Mouse (Mus musculus): ENCODE measurements at regions not wholly inside any gene's neighbourhood (a gene's known extent, or its start where the extent isn't known, plus 50 kb on each side); places are given as distances from the start of the nearest gene placed in this dataset.

GRCm38 (mm10) chr12:45514459-45514858 lies 439.9 kb upstream of the Stxbp6 start:
- Histone ChIP-seq H3K36me3 (ENCODE audit: insufficient read depth, low read length) (no peaks in the 10 kb centered on the region), H3K27me3 (replicated peaks; ENCODE audit: insufficient read depth, low read length) (no peaks in the 10 kb centered on the region), H3K4me3 (ENCODE audit: low read depth, low read length) (no peak overlapping the region), H3K4me2 (replicated peaks; ENCODE audit: low read depth, low read length) (no peak overlapping the region), H3K9me3 (ENCODE audit: low read length) (no peaks in the 10 kb centered on the region), H3K9ac (replicated peaks; ENCODE audit: low read depth) (no peak overlapping the region), H3K4me1 (ENCODE audit: insufficient read depth, low read depth, low read length) (no peaks in the 10 kb centered on the region), H3K27ac (ENCODE audit: low read length) (no peak overlapping the region)
- DNase-seq (ENCODE audit: low spot score) (no peak), ATAC-seq (no peak)
- 54% methylated on average over 3 of the region's 3 CpGs for WGBS
- no peak for TF ChIP-seq EP300 (IDR thresholded peaks at IDR 0.05)
- no peak for TF ChIP-seq CTCF (IDR thresholded peaks at IDR 0.05)

GRCm38 (mm10) chr12:45507400-45507982 lies 433.0 kb upstream of the Stxbp6 start:
- ATAC-seq (no peak), DNase-seq (ENCODE audit: low spot score) (no peak)
- WGBS, result 32% methylated on average over 7 of the region's 7 CpGs
- Histone ChIP-seq H3K9ac (replicated peaks; ENCODE audit: low read depth) (no peak overlapping the region), H3K4me1 (ENCODE audit: insufficient read depth, low read depth, low read length) (no peaks in the 10 kb centered on the region), H3K4me2 (replicated peaks; ENCODE audit: low read depth, low read length) (no peak overlapping the region), H3K27me3 (replicated peaks; ENCODE audit: insufficient read depth, low read length) (no peaks in the 10 kb centered on the region), H3K9me3 (ENCODE audit: low read length) (no peaks in the 10 kb centered on the region), H3K27ac (ENCODE audit: low read length) (no peak overlapping the region), H3K36me3 (ENCODE audit: insufficient read depth, low read length) (no peaks in the 10 kb centered on the region), H3K4me3 (ENCODE audit: low read depth, low read length) (no peak overlapping the region)
- TF ChIP-seq EP300 (IDR thresholded peaks at IDR 0.05) (no peak), CTCF (IDR thresholded peaks at IDR 0.05) (no peak)

- TF ChIP-seq EP300 (IDR thresholded peaks at IDR 0.05) (no peak), CTCF (IDR thresholded peaks at IDR 0.05) (no peak)
- Histone ChIP-seq H3K9ac (replicated peaks; ENCODE audit: low read depth) (no peak overlapping the region), H3K27ac (ENCODE audit: low read length) (no peak overlapping the region), H3K27me3 (replicated peaks; ENCODE audit: insufficient read depth, low read length) (no peaks in the 10 kb centered on the region), H3K9me3 (ENCODE audit: low read length) (no peaks in the 10 kb centered on the region), H3K4me3 (ENCODE audit: low read depth, low read length) (no peak overlapping the region), H3K36me3 (ENCODE audit: insufficient read depth, low read length) (no peaks in the 10 kb centered on the region), H3K4me2 (replicated peaks; ENCODE audit: low read depth, low read length) (no peak overlapping the region), H3K4me1 (ENCODE audit: insufficient read depth, low read depth, low read length) (no peaks in the 10 kb centered on the region)
- ATAC-seq (no peak), DNase-seq (ENCODE audit: low spot score) (no peak)
- 58% methylated on average over 6 of the region's 6 CpGs for WGBS
Observed at GRCm38 (mm10) chr12:45499834-45500233, 425.3 kb upstream of the Stxbp6 start.

- ATAC-seq (no peak), DNase-seq (ENCODE audit: low spot score) (no peak)
- Histone ChIP-seq H3K27me3 (replicated peaks; ENCODE audit: insufficient read depth, low read length) (no peaks in the 10 kb centered on the region), H3K4me3 (ENCODE audit: low read depth, low read length) (no peak overlapping the region), H3K4me1 (ENCODE audit: insufficient read depth, low read depth, low read length) (no peaks in the 10 kb centered on the region), H3K4me2 (replicated peaks; ENCODE audit: low read depth, low read length) (no peak overlapping the region), H3K36me3 (ENCODE audit: insufficient read depth, low read length) (no peaks in the 10 kb centered on the region), H3K27ac (ENCODE audit: low read length) (no peak overlapping the region), H3K9ac (replicated peaks; ENCODE audit: low read depth) (no peak overlapping the region), H3K9me3 (ENCODE audit: low read length) (no peaks in the 10 kb centered on the region)
- no peak for TF ChIP-seq EP300 (IDR thresholded peaks at IDR 0.05)
- TF ChIP-seq CTCF (IDR thresholded peaks at IDR 0.05), result no peak
Observed at GRCm38 (mm10) chr12:45498230-45498629, 423.7 kb upstream of the Stxbp6 start.

- Histone ChIP-seq H3K4me3 (ENCODE audit: low read depth, low read length) (no peak overlapping the region), H3K36me3 (ENCODE audit: insufficient read depth, low read length) (no peaks in the 10 kb centered on the region), H3K9ac (replicated peaks; ENCODE audit: low read depth) (no peak overlapping the region), H3K27me3 (replicated peaks; ENCODE audit: insufficient read depth, low read length) (no peaks in the 10 kb centered on the region), H3K4me1 (ENCODE audit: insufficient read depth, low read depth, low read length) (no peaks in the 10 kb centered on the region), H3K9me3 (ENCODE audit: low read length) (no peaks in the 10 kb centered on the region), H3K27ac (ENCODE audit: low read length) (no peak overlapping the region), H3K4me2 (replicated peaks; ENCODE audit: low read depth, low read length) (no peak overlapping the region)
- TF ChIP-seq EP300 (IDR thresholded peaks at IDR 0.05), result no peak
- DNase-seq (ENCODE audit: low spot score), result no peak
- 53% methylated on average over 1 of the region's 1 CpGs for WGBS
- no peak for ATAC-seq
Observed at GRCm38 (mm10) chr12:45489029-45489428, 414.5 kb upstream of the Stxbp6 start.

- no peaks in the 10 kb centered on the region for H3K36me3 ChIP-seq (ENCODE audit: insufficient read depth, low read length)
- H3K4me3 ChIP-seq (ENCODE audit: low read depth, low read length), result no peak overlapping the region
- H3K9me3 ChIP-seq (ENCODE audit: low read length), result no peaks in the 10 kb centered on the region
- no peak overlapping the region for H3K4me2 ChIP-seq (replicated peaks; ENCODE audit: low read depth, low read length)
- H3K4me1 ChIP-seq (ENCODE audit: insufficient read depth, low read depth, low read length), result no peaks in the 10 kb centered on the region
- DNase-seq (ENCODE audit: low spot score) (no peak), ATAC-seq (no peak)
- H3K27me3 ChIP-seq (replicated peaks; ENCODE audit: insufficient read depth, low read length), result no peaks in the 10 kb centered on the region
- H3K27ac ChIP-seq (ENCODE audit: low read length), result no peak overlapping the region
- TF ChIP-seq EP300 (IDR thresholded peaks at IDR 0.05) (no peak), CTCF (IDR thresholded peaks at IDR 0.05) (no peak)
- H3K9ac ChIP-seq (replicated peaks; ENCODE audit: low read depth), result no peak overlapping the region
Observed at GRCm38 (mm10) chr12:45476881-45477280, 402.4 kb upstream of the Stxbp6 start.

- ATAC-seq, result no peak
- Histone ChIP-seq H3K27me3 (replicated peaks; ENCODE audit: insufficient read depth, low read length) (no peaks in the 10 kb centered on the region), H3K4me2 (replicated peaks; ENCODE audit: low read depth, low read length) (no peak overlapping the region), H3K9me3 (ENCODE audit: low read length) (no peaks in the 10 kb centered on the region), H3K9ac (replicated peaks; ENCODE audit: low read depth) (no peak overlapping the region), H3K4me1 (ENCODE audit: insufficient read depth, low read depth, low read length) (no peaks in the 10 kb centered on the region), H3K36me3 (ENCODE audit: insufficient read depth, low read length) (no peaks in the 10 kb centered on the region), H3K4me3 (ENCODE audit: low read depth, low read length) (no peak overlapping the region), H3K27ac (ENCODE audit: low read length) (no peak overlapping the region)
- DNase-seq (ENCODE audit: low spot score), result no peak
- no peak for TF ChIP-seq CTCF (IDR thresholded peaks at IDR 0.05)
- TF ChIP-seq EP300 (IDR thresholded peaks at IDR 0.05), result no peak
- WGBS, result 35% methylated on average over 3 of the region's 3 CpGs
Observed at GRCm38 (mm10) chr12:45468093-45468492, 393.6 kb upstream of the Stxbp6 start.
